Mouse (Mus musculus) thymus, adult 2 months (tissue): Measurements from ENCODE around the gene Hsh2d.

Experiments used
- CTCF ChIP-seq: fragments of 200-500 bp; IDR thresholded peaks from 2 replicates; pipeline ENCODE4 v1.5.1; 2012; ENCODE audit warnings: mild to moderate bottlenecking, control low read depth, low read length, moderate library complexity, borderline replicate concordance; ENCODE audit not compliant: control insufficient read depth, poor library complexity, insufficient read depth; ENCODE audit errors: extremely low read depth
- POLR2A ChIP-seq: fragments of 200-500 bp; IDR thresholded peaks from 2 replicates; pipeline ENCODE4 v1.6.1; 2012; ENCODE audit warnings: mild to moderate bottlenecking, low read length, control low read depth, moderate library complexity; ENCODE audit not compliant: control insufficient read depth, poor library complexity, insufficient read depth; ENCODE audit errors: extremely low read depth

GRCm38 (mm10) chr8:72240403-72240763 lies 50.9 kb downstream of the Hsh2d start:
- TF ChIP-seq CTCF (no peak), POLR2A (no peak)
